Mouse (Mus musculus) thymus, adult 2 months (tissue): Measurements from ENCODE around the gene Pcna.
"Not testable (repeated sequence)": the region's sequence is repeated elsewhere in the genome, so short reads cannot be mapped to it uniquely, and the experiment has no call there.

Experiments used
- CTCF ChIP-seq: fragments of 200-500 bp; IDR thresholded peaks from 2 replicates; pipeline ENCODE4 v1.5.1; 2012; ENCODE audit warnings: mild to moderate bottlenecking, control low read depth, low read length, moderate library complexity, borderline replicate concordance; ENCODE audit not compliant: control insufficient read depth, poor library complexity, insufficient read depth; ENCODE audit errors: extremely low read depth
- POLR2A ChIP-seq: fragments of 200-500 bp; IDR thresholded peaks from 2 replicates; pipeline ENCODE4 v1.6.1; 2012; ENCODE audit warnings: mild to moderate bottlenecking, low read length, control low read depth, moderate library complexity; ENCODE audit not compliant: control insufficient read depth, poor library complexity, insufficient read depth; ENCODE audit errors: extremely low read depth

GRCm38 (mm10) chr2:132289213-132289612, 36.1 kb upstream of the Pcna start:
- TF ChIP-seq POLR2A, CTCF: not testable (repeated sequence)
